Comparison of ENCODE assay signal across 9 mouse cellular contexts in genomic region chrX:158971726-158972125, GRCm38 (mm10).
DNase-seq lines count a peak whose midpoint lies in the region; ATAC-seq and TF ChIP-seq lines count a peak whose summit lies in the region.
"Had no signal": no experiment of that assay in that cellular context is flagged by ENCODE, and none has a peak within 500 bp of the region (broad histone marks: within the 10 kb centered on the region; RNA-seq: fewer than 3 reads in every experiment).

No protein-coding gene starts in this region.

- peak; percentile 8; the same call in 1 of the 2 replicates for TF ChIP-seq CTCF in liver, embryonic 14.5 days (IDR thresholded peaks at IDR 0.05; ENCODE audit: low read depth)

- H3K9me3 ChIP-seq in liver, embryonic 14.5 days (ENCODE audit: control insufficient read depth, low read length): no peaks in the 10 kb centered on the region
- no peaks in the 10 kb centered on the region for H3K9me3 ChIP-seq in liver, embryonic 12.5 days (replicated peaks)
- H3K9me3 ChIP-seq in forebrain, embryonic 16.5 days (ENCODE audit: control insufficient read depth, low read length): no peaks in the 10 kb centered on the region
- H3K9me3 ChIP-seq in forebrain, embryonic 13.5 days (replicated peaks): no peaks in the 10 kb centered on the region
- H3K9me3 ChIP-seq: embryonic facial prominence, embryonic 12.5 days had no signal

- no peak for ATAC-seq in liver, embryonic 14.5 days (ENCODE audit: insufficient read depth)
- ATAC-seq in liver, embryonic 12.5 days: no peak
- ATAC-seq in common myeloid progenitor, adult 5-6 weeks (replicated peaks; ENCODE audit: low read depth, poor library complexity, severe bottlenecking): peak; percentile 60; the same call in 1 of the 2 replicates
- no peak for ATAC-seq in forebrain, embryonic 16.5 days
- ATAC-seq in forebrain, embryonic 13.5 days: no peak

- H3K4me2 ChIP-seq in liver, embryonic 14.5 days (ENCODE audit: low read depth): no peak overlapping the region
- H3K4me2 ChIP-seq in liver, embryonic 12.5 days: no peak overlapping the region
- no peak overlapping the region for H3K4me2 ChIP-seq in forebrain, embryonic 16.5 days (ENCODE audit: low read length)
- no peak overlapping the region for H3K4me2 ChIP-seq in forebrain, embryonic 13.5 days
- H3K4me2 ChIP-seq: embryonic facial prominence, embryonic 12.5 days had no signal

- no peak overlapping the region for H3K4me3 ChIP-seq in liver, embryonic 14.5 days (ENCODE audit: insufficient read depth in 1 of 2, low read depth in 2 of 2, low read length in 2 of 2)
- H3K4me3 ChIP-seq in liver, embryonic 12.5 days: no peak overlapping the region
- no peak overlapping the region for H3K4me3 ChIP-seq in forebrain, embryonic 16.5 days (replicated peaks; ENCODE audit: low read length)
- H3K4me3 ChIP-seq in forebrain, embryonic 13.5 days: no peak overlapping the region
- H3K4me3 ChIP-seq: embryonic facial prominence, embryonic 12.5 days had no signal

- no peaks in the 10 kb centered on the region for H3K36me3 ChIP-seq in liver, embryonic 14.5 days (replicated peaks; ENCODE audit: control insufficient read depth, insufficient read depth, low read depth)
- H3K36me3 ChIP-seq in liver, embryonic 12.5 days: no peaks in the 10 kb centered on the region
- H3K36me3 ChIP-seq in forebrain, embryonic 16.5 days (ENCODE audit: control insufficient read depth, insufficient read depth): no peaks in the 10 kb centered on the region
- H3K36me3 ChIP-seq in forebrain, embryonic 13.5 days (ENCODE audit: poor library complexity, severe bottlenecking): no peaks in the 10 kb centered on the region
- H3K36me3 ChIP-seq: embryonic facial prominence, embryonic 12.5 days had no signal

- H3K27me3 ChIP-seq in liver, embryonic 14.5 days (ENCODE audit: control insufficient read depth, insufficient read depth, low read length): no peaks in the 10 kb centered on the region
- H3K27me3 ChIP-seq in liver, embryonic 12.5 days (replicated peaks): no peaks in the 10 kb centered on the region
- no peaks in the 10 kb centered on the region for H3K27me3 ChIP-seq in forebrain, embryonic 16.5 days (replicated peaks; ENCODE audit: control insufficient read depth, insufficient read depth, low read length)
- H3K27me3 ChIP-seq in forebrain, embryonic 13.5 days: no peaks in the 10 kb centered on the region
- H3K27me3 ChIP-seq: embryonic facial prominence, embryonic 12.5 days had no signal

- H3K9ac ChIP-seq in liver, embryonic 14.5 days (replicated peaks): no peak overlapping the region
- no peak overlapping the region for H3K9ac ChIP-seq in liver, embryonic 12.5 days
- H3K9ac ChIP-seq in forebrain, embryonic 16.5 days (replicated peaks; ENCODE audit: low read depth, low read length): no peak overlapping the region
- no peak overlapping the region for H3K9ac ChIP-seq in forebrain, embryonic 13.5 days
- H3K9ac ChIP-seq: embryonic facial prominence, embryonic 12.5 days had no signal

- DNase-seq in adrenal gland, adult 2 months: peak; percentile 4
- no peak for DNase-seq in adrenal gland, postnatal 36 days
- no peak for DNase-seq in liver, embryonic 14.5 days (ENCODE audit: low read depth in 3 of 3, low spot score in 3 of 3)
- peak; percentile 5 for DNase-seq in lung, postnatal 14 days

- no peak overlapping the region for H3K27ac ChIP-seq in liver, embryonic 14.5 days
- no peak overlapping the region for H3K27ac ChIP-seq in liver, embryonic 12.5 days
- H3K27ac ChIP-seq in forebrain, embryonic 16.5 days (ENCODE audit: low read length): no peak overlapping the region
- H3K27ac ChIP-seq in forebrain, embryonic 13.5 days: no peak overlapping the region
- H3K27ac ChIP-seq: embryonic facial prominence, embryonic 12.5 days had no signal

- no peaks in the 10 kb centered on the region for H3K4me1 ChIP-seq in liver, embryonic 14.5 days (replicated peaks; ENCODE audit: control insufficient read depth in 2 of 2, insufficient read depth in 2 of 2, low read length in 1 of 2)
- no peaks in the 10 kb centered on the region for H3K4me1 ChIP-seq in liver, embryonic 12.5 days
- no peaks in the 10 kb centered on the region for H3K4me1 ChIP-seq in forebrain, embryonic 16.5 days (replicated peaks; ENCODE audit: control insufficient read depth, insufficient read depth, low read length)
- H3K4me1 ChIP-seq in forebrain, embryonic 13.5 days: no peaks in the 10 kb centered on the region
- H3K4me1 ChIP-seq: embryonic facial prominence, embryonic 12.5 days had no signal

- TF ChIP-seq EP300 in liver, embryonic 14.5 days (IDR thresholded peaks at IDR 0.05; ENCODE audit: low read depth): no peak

- WGBS in liver, embryonic 14.5 days (ENCODE audit: insufficient replicate concordance): 44% methylated on average over 5 of the region's 5 CpGs
- WGBS in liver, embryonic 12.5 days (ENCODE audit: insufficient replicate concordance): 57% methylated on average over 5 of the region's 5 CpGs
- WGBS in forebrain, embryonic 16.5 days: 63% methylated on average over 5 of the region's 5 CpGs
- WGBS in forebrain, embryonic 13.5 days: 63% methylated on average over 5 of the region's 5 CpGs

Comparison
In these comparisons a context has a peak if more than half of its experiments do, and no peak if none do; other contexts are left out.
1. DNase-seq: peak in adrenal gland, adult 2 months (single experiment) and lung, postnatal 14 days (single experiment); none in adrenal gland, postnatal 36 days (0 of 2) and liver, embryonic 14.5 days (0 of 3).